Mouse (Mus musculus) inflammation-experienced regulatory T-cells, adult 6 months (primary cell): ENCODE results near the gene Car2. TPM values are rescaled to one million over a fixed set of nuclear protein-coding genes. Genes with fewer than 3 reads are reported as not detected.

ENCODE experiments used
- ATAC-seq: one replicate; pipeline ENCODE4 v1.8.0; 2017
- polyA plus RNA-seq, 3 experiments: library from polyadenylated mRNA; unstranded; fragments of 100-300 nt; shearing (Covaris generic); gene quantifications; one replicate each; pipeline ENCODE4 v1.2.1; 2017

Car2 gene
- polyA plus RNA-seq, 3 experiments from 2014 or later, result 2.7 to 48.9 (median 4.2) TPM

- ATAC-seq, result no peak
Measured at GRCm38 (mm10) chr3:14879293-14879692, 6.8 kb upstream of the Car2 start.

GRCm38 (mm10) chr3:14880277-14880676, 5.8 kb upstream of the Car2 start:
- no peak for ATAC-seq

- no peak for ATAC-seq
Measured at GRCm38 (mm10) chr3:14882005-14882404, 4.1 kb upstream of the Car2 start.

GRCm38 (mm10) chr3:14882756-14883155, 3.3 kb upstream of the Car2 start:
- no peak for ATAC-seq

- ATAC-seq, result no peak
Measured at GRCm38 (mm10) chr3:14884826-14885225, 1.2 kb upstream of the Car2 start.

GRCm38 (mm10) chr3:14887134-14887666, 1.1 kb downstream of the Car2 start:
- peak; percentile 18 for ATAC-seq

GRCm38 (mm10) chr3:14887686-14888295, 1.7 kb downstream of the Car2 start:
- ATAC-seq, result no peak

- ATAC-seq, result no peak
Measured at GRCm38 (mm10) chr3:14888549-14888948, 2.5 kb downstream of the Car2 start.

GRCm38 (mm10) chr3:14889085-14889484, 3.0 kb downstream of the Car2 start:
- ATAC-seq, result no peak

- no peak for ATAC-seq
Measured at GRCm38 (mm10) chr3:14889716-14890409, 3.8 kb downstream of the Car2 start.

GRCm38 (mm10) chr3:14892991-14893390, 6.9 kb downstream of the Car2 start:
- ATAC-seq, result no peak

GRCm38 (mm10) chr3:14893700-14894099, 7.6 kb downstream of the Car2 start:
- ATAC-seq, result no peak

- ATAC-seq, result no peak
Measured at GRCm38 (mm10) chr3:14895333-14895732, 9.3 kb downstream of the Car2 start.

- no peak for ATAC-seq
Measured at GRCm38 (mm10) chr3:14897770-14898169, 11.7 kb downstream of the Car2 start.

GRCm38 (mm10) chr3:14903380-14903779, 17.3 kb downstream of the Car2 start:
- no peak for ATAC-seq

GRCm38 (mm10) chr3:14904165-14904564, 18.1 kb downstream of the Car2 start:
- ATAC-seq, result no peak

GRCm38 (mm10) chr3:14907271-14907670, 21.2 kb downstream of the Car2 start:
- no peak for ATAC-seq

GRCm38 (mm10) chr3:14911992-14912582, 26.0 kb downstream of the Car2 start:
- peak; percentile 79 for ATAC-seq

GRCm38 (mm10) chr3:14913774-14914173, 27.7 kb downstream of the Car2 start:
- no peak for ATAC-seq

- ATAC-seq, result no peak
Measured at GRCm38 (mm10) chr3:14915355-14915754, 29.3 kb downstream of the Car2 start.

GRCm38 (mm10) chr3:14917261-14917660, 31.2 kb downstream of the Car2 start:
- ATAC-seq, result no peak

- no peak for ATAC-seq
Measured at GRCm38 (mm10) chr3:14944706-14945105, 58.6 kb downstream of the Car2 start.

- no peak for ATAC-seq
Measured at GRCm38 (mm10) chr3:14945627-14946026, 59.6 kb downstream of the Car2 start.
